Mouse (Mus musculus): Measurements from ENCODE around the gene Csnk2a2. TPM values are rescaled to one million over a fixed set of nuclear protein-coding genes. Genes with fewer than 3 reads are reported as not detected.

The Csnk2a2 gene
- polyA plus RNA-seq, 1 experiment = 37.6 TPM

DNA sequence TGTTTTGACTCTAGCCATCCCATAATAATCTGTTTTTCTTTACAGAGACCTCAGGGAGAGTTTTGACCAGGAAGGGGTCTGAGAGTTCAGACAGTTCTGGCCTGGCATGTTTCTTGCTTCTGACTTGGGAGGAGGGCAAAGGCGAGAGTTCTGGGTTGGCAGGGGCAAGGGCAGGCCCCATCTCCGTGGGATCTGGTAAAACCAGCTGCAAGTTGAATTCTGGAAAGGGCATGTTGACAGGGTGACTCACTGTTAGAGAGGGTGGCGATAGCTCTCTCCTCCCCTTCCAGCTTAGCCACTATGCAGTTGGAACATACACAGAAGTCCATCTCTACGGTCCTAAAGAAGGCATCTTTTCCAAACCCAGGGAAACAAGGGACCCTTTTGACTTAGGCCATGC, 23.4 kb upstream of the Csnk2a2 start:
- 64% methylated on average over 4 of the region's 4 CpGs for WGBS
- TF ChIP-seq CTCF (IDR thresholded peaks at IDR 0.05; ENCODE audit: borderline replicate concordance, insufficient read depth, low read depth, low read length) (no peak), POLR2A (IDR thresholded peaks at IDR 0.05; ENCODE audit: borderline replicate concordance, insufficient read depth, low read length) (no peak)
- no peaks in the 10 kb centered on the region for H3K27me3 ChIP-seq (ENCODE audit: control insufficient read depth, insufficient read depth, low read length)

DNA sequence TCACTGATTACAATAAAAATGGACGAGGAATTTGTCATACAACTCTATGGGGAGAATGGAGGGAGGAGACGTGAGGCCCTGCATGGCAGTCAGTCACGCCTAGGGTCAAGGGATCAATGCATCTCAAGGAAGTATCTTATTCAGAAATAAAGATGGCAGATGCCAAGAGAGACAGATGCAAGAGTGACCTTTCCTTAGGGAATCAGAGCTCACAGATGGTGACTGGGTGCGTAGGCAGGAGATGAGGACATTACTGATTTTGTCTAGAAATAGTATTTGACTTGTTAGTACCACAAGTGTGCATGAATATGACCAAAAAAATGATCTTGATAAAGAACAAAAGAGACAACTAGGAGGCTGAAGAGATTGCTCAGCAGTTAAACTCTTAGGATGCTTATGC, 22.4 kb upstream of the Csnk2a2 start:
- TF ChIP-seq CTCF (IDR thresholded peaks at IDR 0.05; ENCODE audit: borderline replicate concordance, insufficient read depth, low read depth, low read length) = no peak
- TF ChIP-seq POLR2A (IDR thresholded peaks at IDR 0.05; ENCODE audit: borderline replicate concordance, insufficient read depth, low read length) = no peak
- DNase-seq = no peak
- H3K27me3 ChIP-seq (ENCODE audit: control insufficient read depth, insufficient read depth, low read length) = no peaks in the 10 kb centered on the region
- no peak overlapping the region for H3K4me3 ChIP-seq (replicated peaks; ENCODE audit: insufficient read depth, low read depth, low read length)
- H3K27ac ChIP-seq (ENCODE audit: insufficient read depth, low read length) = no peak overlapping the region
- 36% methylated on average over 4 of the region's 4 CpGs for WGBS
- H3K4me1 ChIP-seq (ENCODE audit: control insufficient read depth, insufficient read depth, low read length) = no peaks in the 10 kb centered on the region

More for the DNA sequence above, 23.4 kb upstream of the Csnk2a2 start:
- Histone ChIP-seq H3K4me1 (ENCODE audit: control insufficient read depth, insufficient read depth, low read length) (no peaks in the 10 kb centered on the region), H3K4me3 (replicated peaks; ENCODE audit: insufficient read depth, low read depth, low read length) (no peak overlapping the region), H3K27ac (ENCODE audit: insufficient read depth, low read length) (no peak overlapping the region)
- no peak for DNase-seq

DNA sequence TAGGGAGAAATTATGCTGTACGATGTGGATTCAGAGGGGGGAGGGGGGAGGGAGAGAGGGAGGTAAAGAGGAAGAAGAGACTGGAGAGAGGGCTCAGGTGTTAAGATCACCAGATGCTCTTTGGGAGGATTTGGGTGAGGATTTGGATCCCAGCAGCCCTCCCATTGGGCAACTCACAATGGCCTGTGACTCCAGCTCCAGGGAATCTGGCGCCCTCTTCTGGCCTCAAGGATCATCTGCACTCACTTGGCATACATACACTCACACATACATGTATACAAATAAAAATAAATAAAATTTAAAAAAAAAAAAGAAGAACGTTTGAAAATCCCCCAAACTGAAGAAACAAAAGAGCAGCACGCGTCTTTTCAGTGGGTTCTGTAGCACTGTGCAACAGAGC, 16.4 kb upstream of the Csnk2a2 start:
- H3K27ac ChIP-seq (ENCODE audit: insufficient read depth, low read length) = no peak overlapping the region
- H3K4me1 ChIP-seq (ENCODE audit: control insufficient read depth, insufficient read depth, low read length) = no peaks in the 10 kb centered on the region; the same call in 1 of the 2 replicates
- no peak overlapping the region for H3K4me3 ChIP-seq (replicated peaks; ENCODE audit: insufficient read depth, low read depth, low read length)
- WGBS = 81% methylated on average over 5 of the region's 5 CpGs
- H3K27me3 ChIP-seq (ENCODE audit: control insufficient read depth, insufficient read depth, low read length) = no peaks in the 10 kb centered on the region
- TF ChIP-seq POLR2A (IDR thresholded peaks at IDR 0.05; ENCODE audit: borderline replicate concordance, insufficient read depth, low read length) (no peak), CTCF (IDR thresholded peaks at IDR 0.05; ENCODE audit: borderline replicate concordance, insufficient read depth, low read depth, low read length) (no peak)
- DNase-seq = no peak

- TF ChIP-seq POLR2A (IDR thresholded peaks at IDR 0.05; ENCODE audit: borderline replicate concordance, insufficient read depth, low read length) = no peak
- TF ChIP-seq CTCF (IDR thresholded peaks at IDR 0.05; ENCODE audit: borderline replicate concordance, insufficient read depth, low read depth, low read length) = no peak
- WGBS = 72% methylated on average over 3 of the region's 3 CpGs
- H3K27me3 ChIP-seq (ENCODE audit: control insufficient read depth, insufficient read depth, low read length) = no peaks in the 10 kb centered on the region
- no peak overlapping the region for H3K4me3 ChIP-seq (replicated peaks; ENCODE audit: insufficient read depth, low read depth, low read length)
- H3K27ac ChIP-seq (ENCODE audit: insufficient read depth, low read length) = no peak overlapping the region
- no peaks in the 10 kb centered on the region; the same call in 1 of the 2 replicates for H3K4me1 ChIP-seq (ENCODE audit: control insufficient read depth, insufficient read depth, low read length)
- DNase-seq = no peak
These were observed 15.8 kb upstream of the Csnk2a2 start for GRCm38 (mm10) chr8:95505606-95506005.

DNA sequence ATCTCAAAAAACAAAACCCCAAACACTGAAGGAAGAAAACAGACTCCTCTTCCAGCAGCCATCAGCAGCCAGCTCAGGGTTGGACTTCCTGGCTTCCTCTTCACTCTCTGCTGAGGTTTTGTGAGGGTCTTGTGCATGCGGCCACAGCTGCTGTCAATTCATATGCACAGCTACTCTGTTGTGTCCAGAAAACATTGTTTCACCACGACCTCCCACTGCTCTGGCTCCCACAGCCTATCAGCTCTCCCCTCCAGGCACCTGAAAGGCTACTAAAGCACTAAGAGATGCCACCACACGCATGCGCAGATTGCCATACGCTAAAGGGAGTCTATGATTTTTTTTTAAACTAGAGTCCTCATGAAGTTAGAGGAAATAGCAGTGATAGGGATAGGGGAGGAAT, 15.0 kb upstream of the Csnk2a2 start:
- no peak overlapping the region for H3K4me3 ChIP-seq (replicated peaks; ENCODE audit: insufficient read depth, low read depth, low read length)

GRCm38 (mm10) chr8:95502431-95502830, 12.6 kb upstream of the Csnk2a2 start:
- no peaks in the 10 kb centered on the region; the same call in 1 of the 2 replicates for H3K4me1 ChIP-seq (ENCODE audit: control insufficient read depth, insufficient read depth, low read length)
- no peak for TF ChIP-seq CTCF (IDR thresholded peaks at IDR 0.05; ENCODE audit: borderline replicate concordance, insufficient read depth, low read depth, low read length)
- TF ChIP-seq POLR2A (IDR thresholded peaks at IDR 0.05; ENCODE audit: borderline replicate concordance, insufficient read depth, low read length) = no peak
- no peak overlapping the region for H3K4me3 ChIP-seq (replicated peaks; ENCODE audit: insufficient read depth, low read depth, low read length)
- no peak overlapping the region for H3K27ac ChIP-seq (ENCODE audit: insufficient read depth, low read length)
- WGBS = 23% methylated on average over 7 of the region's 7 CpGs
- no peaks in the 10 kb centered on the region for H3K27me3 ChIP-seq (ENCODE audit: control insufficient read depth, insufficient read depth, low read length)
- no peak for DNase-seq

More for the DNA sequence above, 15.0 kb upstream of the Csnk2a2 start:
- no peak for TF ChIP-seq POLR2A (IDR thresholded peaks at IDR 0.05; ENCODE audit: borderline replicate concordance, insufficient read depth, low read length)
- no peak for TF ChIP-seq CTCF (IDR thresholded peaks at IDR 0.05; ENCODE audit: borderline replicate concordance, insufficient read depth, low read depth, low read length)
- no peaks in the 10 kb centered on the region for H3K27me3 ChIP-seq (ENCODE audit: control insufficient read depth, insufficient read depth, low read length)
- no peaks in the 10 kb centered on the region; the same call in 1 of the 2 replicates for H3K4me1 ChIP-seq (ENCODE audit: control insufficient read depth, insufficient read depth, low read length)
- WGBS = 41% methylated on average over 5 of the region's 5 CpGs
- H3K27ac ChIP-seq (ENCODE audit: insufficient read depth, low read length) = no peak overlapping the region
- DNase-seq = no peak

DNA sequence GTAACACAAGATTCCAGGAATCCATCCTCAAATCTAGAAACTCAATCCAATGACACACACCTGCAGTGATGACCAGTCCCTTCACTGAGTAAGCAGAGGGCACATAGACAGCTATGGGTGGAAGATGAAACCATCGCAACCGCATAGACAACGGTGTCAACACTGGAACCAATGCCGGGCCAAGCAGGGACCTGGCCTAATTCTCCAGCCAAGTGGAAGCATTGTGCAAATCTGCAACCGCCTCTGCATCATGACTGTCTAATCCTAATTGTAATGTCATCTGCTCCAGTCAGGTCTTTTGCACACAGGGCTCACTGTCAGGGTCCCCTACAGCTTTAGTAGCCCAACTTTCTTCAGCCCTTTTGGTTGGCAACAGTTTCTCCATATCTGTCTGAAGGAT, 10.6 kb upstream of the Csnk2a2 start:
- Histone ChIP-seq H3K27ac (ENCODE audit: insufficient read depth, low read length) (no peak overlapping the region), H3K4me1 (ENCODE audit: control insufficient read depth, insufficient read depth, low read length) (no peaks in the 10 kb centered on the region; the same call in 1 of the 2 replicates), H3K27me3 (ENCODE audit: control insufficient read depth, insufficient read depth, low read length) (no peaks in the 10 kb centered on the region), H3K4me3 (replicated peaks; ENCODE audit: insufficient read depth, low read depth, low read length) (no peak overlapping the region)
- 59% methylated on average over 5 of the region's 5 CpGs for WGBS
- no peak for TF ChIP-seq CTCF (IDR thresholded peaks at IDR 0.05; ENCODE audit: borderline replicate concordance, insufficient read depth, low read depth, low read length)
- TF ChIP-seq POLR2A (IDR thresholded peaks at IDR 0.05; ENCODE audit: borderline replicate concordance, insufficient read depth, low read length) = no peak
- DNase-seq = no peak

DNA sequence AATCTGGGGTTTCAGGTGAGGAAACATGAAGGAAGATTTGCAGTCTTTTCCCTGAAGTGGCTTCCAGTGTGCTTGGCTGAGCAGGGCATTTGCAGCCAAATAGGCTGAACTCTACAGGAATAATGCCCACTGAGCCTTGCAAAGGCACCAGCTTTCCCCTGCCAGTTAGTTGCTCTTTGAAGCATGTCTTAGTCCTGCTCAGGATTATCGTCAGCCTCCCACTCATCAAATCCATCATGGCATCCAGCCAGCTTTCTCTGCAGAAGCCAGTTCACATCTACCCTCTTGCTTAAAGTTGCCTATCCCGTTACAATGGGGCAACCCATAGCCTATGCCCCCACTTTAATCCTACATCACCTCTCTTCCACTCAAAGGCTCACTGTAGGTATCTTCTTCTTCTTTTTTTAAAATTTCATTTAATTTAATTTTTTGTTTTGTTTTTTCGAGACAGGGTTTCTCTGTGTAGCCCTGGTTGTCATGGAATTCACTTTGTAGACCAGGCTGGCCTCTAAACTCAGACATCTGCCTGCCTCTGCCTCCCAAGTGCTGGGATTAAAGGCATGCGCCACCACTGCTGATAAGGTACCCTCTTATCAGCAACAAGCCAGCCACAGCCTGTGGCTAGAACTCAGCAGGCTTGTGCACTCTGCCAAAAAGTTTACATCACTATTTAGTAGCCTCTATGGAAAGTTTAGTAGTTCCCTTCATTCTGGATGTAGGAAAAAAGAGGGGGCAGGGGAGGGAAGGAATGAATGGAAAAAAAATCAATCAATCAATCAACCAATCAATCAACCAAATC, 9.6 kb upstream of the Csnk2a2 start:
- DNase-seq = no peak
- no peaks in the 10 kb centered on the region for H3K27me3 ChIP-seq (ENCODE audit: control insufficient read depth, insufficient read depth, low read length)
- 49% methylated on average over 4 of the region's 4 CpGs for WGBS

More for the DNA sequence above, 9.6 kb upstream of the Csnk2a2 start:
- TF ChIP-seq CTCF (IDR thresholded peaks at IDR 0.05; ENCODE audit: borderline replicate concordance, insufficient read depth, low read depth, low read length) = no peak
- no peak for TF ChIP-seq POLR2A (IDR thresholded peaks at IDR 0.05; ENCODE audit: borderline replicate concordance, insufficient read depth, low read length)
- H3K27ac ChIP-seq (ENCODE audit: insufficient read depth, low read length) = no peak overlapping the region
- H3K4me3 ChIP-seq (replicated peaks; ENCODE audit: insufficient read depth, low read depth, low read length) = no peak overlapping the region
- no peaks in the 10 kb centered on the region; the same call in 1 of the 2 replicates for H3K4me1 ChIP-seq (ENCODE audit: control insufficient read depth, insufficient read depth, low read length)
